Mouse (Mus musculus) thymus, postnatal 10 days (tissue): Measurements from ENCODE around the gene Magix.
"Not testable (repeated sequence)": the region's sequence is repeated elsewhere in the genome, so short reads cannot be mapped to it uniquely, and the experiment has no call there.

Source experiments
- DNase-seq, 2 experiments: peaks; one replicate each; pipeline ENCODE4 v3.0.0; 2021; ENCODE audit warnings: low spot score in 2 of 2

Gene Magix

DNA sequence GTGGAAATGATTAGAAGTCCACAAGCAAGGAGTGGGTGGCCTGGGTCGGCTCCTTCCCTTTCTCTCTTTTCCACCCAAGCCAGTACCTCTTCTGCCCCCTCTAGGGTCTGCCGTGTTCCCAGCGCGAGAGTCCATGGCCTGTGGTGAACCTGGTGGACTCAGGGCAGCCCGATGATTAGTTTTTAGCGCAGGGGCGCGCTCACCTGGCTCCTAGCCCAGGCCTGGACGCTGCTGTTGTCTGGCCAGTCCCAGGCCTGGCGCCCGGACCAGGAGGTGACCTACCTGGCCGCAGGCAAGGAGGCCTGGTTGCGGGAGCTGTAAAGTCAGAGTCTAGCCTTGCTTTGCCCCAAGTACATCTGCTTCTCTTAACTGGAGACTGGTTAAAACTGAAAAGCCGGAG lies at the start of gene Magix:
Gene Magix (minus strand): TSS at position 388 of the 400 bp plus-strand sequence.
- no peak for DNase-seq

DNA sequence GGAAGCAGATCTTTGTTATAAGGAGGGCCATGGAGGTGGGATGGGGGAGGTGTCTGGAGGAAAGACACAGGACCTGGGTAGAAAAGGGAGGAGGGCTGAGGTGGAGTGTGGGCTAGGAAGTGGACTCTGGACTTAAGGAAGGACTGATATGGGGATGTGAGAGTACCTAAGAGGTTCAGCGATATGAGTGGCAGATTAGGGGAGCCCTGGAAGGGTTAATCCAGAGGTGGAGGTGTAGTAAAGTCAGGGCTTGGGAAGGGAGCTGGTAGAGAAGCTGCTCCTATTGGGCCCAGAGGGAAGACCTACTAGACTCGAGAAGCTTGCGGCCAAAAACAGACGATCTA lies 47.8 kb upstream of the Magix start:
- DNase-seq = no peak

GRCm38 (mm10) chrX:7728215-7728921 lies 47.3 kb upstream of the Magix start, which contains the start of gene Praf2:
Praf2 (plus strand) TSS chrX:7728439.
- DNase-seq = peak; percentile 60

DNA sequence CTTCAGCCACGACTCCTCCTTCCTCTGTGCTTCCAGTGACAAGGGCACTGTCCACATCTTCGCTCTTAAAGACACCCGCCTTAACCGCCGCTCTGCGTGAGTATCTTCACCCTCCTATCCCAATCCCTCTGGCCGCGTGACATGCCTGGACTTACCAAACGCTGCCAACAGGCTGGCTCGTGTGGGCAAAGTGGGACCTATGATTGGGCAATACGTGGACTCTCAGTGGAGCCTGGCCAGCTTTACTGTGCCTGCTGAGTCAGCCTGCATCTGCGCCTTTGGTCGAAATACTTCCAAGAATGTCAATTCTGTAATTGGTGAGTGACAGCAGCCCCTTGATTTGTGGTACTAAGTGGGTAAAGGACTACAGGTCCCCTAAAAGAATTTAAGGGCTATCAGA lies 46.1 kb upstream of the Magix start:
- DNase-seq = no peak

GRCm38 (mm10) chrX:7725841-7726240 lies 44.8 kb upstream of the Magix start:
- no peak for DNase-seq

- no peak for DNase-seq
Measured at GRCm38 (mm10) chrX:7724135-7724534, 43.1 kb upstream of the Magix start.

GRCm38 (mm10) chrX:7722691-7723090 lies 41.6 kb upstream of the Magix start:
- DNase-seq = no peak

DNA sequence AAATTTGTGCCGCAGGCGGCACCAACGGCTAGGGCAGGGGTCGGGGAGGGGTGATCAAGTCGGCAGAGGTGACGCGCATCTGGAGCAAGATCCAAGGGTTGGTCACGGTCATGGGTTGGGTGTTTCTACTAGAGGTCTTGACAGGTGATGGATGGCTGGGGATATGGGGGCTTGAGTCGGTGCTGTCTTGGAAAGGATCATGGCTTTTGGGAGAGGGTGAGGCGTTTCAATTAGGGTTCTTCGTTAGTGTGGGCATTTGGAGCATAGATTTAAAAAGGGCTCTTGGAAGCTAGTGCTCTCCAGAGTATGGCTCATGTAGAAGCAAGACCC lies 41.2 kb upstream of the Magix start:
- no peak for DNase-seq

GRCm38 (mm10) chrX:7721514-7722281 lies 40.6 kb upstream of the Magix start, which contains the start of gene Gm45208:
Gm45208 (plus strand) TSS chrX:7722245.
- DNase-seq = peak; percentile 38 to 49

DNA sequence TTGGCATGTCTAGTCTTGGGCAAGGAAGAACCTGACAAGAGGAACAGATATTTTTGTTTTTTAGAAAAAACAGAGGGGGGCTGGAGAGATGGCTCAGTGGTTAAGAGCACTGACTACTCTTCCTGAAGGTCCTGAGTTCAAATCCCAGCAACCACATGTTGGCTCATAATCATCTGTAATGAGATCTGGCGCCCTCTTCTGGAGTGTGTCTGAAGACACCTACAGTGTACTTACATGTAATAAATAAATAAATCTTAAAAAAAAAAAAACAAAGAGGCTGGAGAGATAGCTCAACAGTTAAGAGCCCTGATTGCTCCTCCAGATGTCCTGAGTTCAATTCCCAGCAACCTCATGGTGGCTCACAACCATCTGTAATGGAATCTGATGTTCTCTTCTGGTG lies 35.0 kb upstream of the Magix start:
- DNase-seq = not testable (repeated sequence)

DNA sequence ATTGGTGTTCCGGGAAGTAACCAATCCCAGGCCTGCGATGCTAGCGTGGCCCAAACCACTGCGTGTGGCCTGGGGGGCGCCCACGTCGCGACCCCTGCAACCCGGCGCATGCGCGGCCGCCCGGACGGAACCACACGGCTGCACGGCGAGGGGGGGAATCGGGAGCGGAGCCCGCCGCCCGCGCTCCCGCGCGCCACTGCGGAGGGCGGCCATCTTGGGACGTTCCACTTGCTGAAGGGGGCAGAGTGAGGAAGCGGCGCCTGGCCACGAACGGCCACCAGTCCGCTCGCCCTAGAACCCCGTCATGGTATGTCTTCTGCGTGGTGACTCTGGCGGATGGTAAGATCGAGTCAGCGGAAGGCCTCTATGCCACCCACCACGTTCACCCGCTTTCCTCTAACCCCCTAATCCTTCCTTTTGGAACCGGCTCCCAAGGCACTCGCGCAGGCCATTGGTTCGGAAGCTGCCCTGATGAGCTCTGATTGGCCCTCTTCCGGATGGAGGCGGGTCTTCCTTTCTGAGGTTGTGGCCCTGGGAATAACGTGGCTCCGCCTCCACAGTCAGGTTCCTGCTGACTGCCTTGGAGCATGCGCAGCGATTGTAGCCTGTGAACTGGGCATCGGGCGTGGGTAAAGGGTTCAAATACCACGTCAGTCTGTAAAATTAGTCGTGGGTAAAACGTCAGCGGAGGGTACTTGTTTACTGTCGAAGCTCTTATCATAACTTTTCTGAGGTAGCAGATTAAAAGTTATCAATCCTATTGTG lies 33.3 kb upstream of the Magix start, which contains the start of gene Wdr45:
Gene Wdr45 (plus strand): TSS at position 199 of the 765 bp plus-strand sequence.
- peak; percentile 85 to 90 for DNase-seq

DNA sequence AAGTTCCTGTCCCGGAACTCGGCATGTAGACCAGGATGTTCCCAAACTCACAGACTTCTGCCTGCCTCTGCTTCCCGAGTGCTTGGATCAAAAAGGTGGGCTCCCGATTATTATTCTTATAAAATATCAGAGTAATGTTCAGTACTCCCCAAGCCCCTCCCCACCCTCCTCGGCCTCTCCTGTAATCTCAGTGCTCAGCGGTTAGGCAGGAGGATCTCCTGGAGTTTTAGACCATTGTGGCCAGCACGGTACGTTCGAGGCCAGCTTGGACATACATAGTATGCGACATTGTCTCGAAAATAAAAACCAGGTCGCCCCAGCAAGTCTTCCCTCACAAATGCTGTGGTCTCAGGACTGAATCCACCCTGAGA lies 32.7 kb upstream of the Magix start:
- DNase-seq = not testable (repeated sequence)

- DNase-seq = peak; percentile 69 to 74
Measured at GRCm38 (mm10) chrX:7696954-7697381, 15.9 kb upstream of the Magix start, which contains the start of gene Gpkow. Gpkow (plus strand) TSS chrX:7697131.

GRCm38 (mm10) chrX:7696520-7696919 lies 15.5 kb upstream of the Magix start:
- DNase-seq = no peak

DNA sequence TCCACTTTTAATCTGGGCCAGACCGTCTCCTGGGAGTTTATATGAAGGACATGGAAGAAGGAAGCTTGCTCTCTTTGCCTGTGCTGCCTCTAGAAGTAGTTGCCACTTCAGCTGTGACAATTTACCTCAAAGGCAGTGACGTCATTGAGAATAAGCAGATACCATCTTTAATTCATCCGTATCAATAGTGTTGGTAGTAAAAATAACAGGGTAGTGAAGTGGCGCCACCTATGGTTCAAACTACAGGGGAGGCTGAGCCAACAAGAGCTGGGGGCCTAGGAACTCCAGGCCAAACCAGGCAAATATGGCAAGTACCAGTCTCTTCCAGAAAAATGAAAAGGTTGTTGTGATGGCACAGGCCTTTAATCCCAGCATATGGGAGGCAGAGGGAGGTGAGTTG lies 11.8 kb upstream of the Magix start:
- peak in 1 of 2 experiments; percentile 37 for DNase-seq

GRCm38 (mm10) chrX:7690486-7690885 lies 9.4 kb upstream of the Magix start:
- no peak for DNase-seq

- DNase-seq = no peak
Measured at GRCm38 (mm10) chrX:7688321-7688720, 7.3 kb upstream of the Magix start.

DNA sequence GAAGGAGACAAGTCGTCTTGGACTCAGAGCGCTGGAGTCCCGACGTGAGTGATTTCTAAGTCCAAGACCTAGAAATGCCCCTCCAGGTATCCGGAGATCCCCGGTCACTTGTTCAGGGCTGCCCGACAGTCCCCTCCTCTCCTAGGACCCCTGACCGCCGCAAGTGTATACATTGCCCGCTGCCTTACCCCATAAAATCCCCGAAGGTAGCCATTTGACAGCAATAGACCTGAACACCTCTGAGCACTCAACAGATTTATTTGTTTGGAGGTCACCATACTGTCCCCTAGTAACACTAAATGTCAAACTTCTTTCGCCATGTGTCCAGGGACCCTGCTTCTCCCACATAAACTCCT lies 1.0 kb downstream of the Magix start:
- DNase-seq = no peak

GRCm38 (mm10) chrX:7679405-7680056 lies 1.5 kb downstream of the Magix start:
- peak; percentile 74 to 89 for DNase-seq

DNA sequence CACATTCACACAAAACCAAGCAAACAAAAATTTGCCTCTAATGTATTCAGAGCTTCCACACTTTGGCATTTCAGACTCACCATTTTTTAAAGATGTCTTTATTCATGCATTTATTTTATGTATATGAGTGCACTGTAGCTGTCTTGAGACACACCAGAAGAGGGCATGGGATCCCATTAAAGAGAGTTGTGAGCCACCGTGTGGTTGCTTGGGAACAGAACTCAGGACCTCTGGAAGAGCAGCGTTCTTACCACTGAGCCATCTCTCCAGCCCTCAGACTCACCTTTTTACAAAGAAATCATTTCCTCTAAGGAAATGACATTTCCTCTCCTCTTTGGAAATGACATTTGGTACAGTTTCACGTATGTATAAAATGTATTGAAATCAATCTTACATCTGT lies 2.1 kb downstream of the Magix start:
- no peak for DNase-seq

- DNase-seq = no peak
Measured at GRCm38 (mm10) chrX:7675001-7675380, 6.1 kb downstream of the Magix start.
